Mouse (Mus musculus) lung, embryonic 14.5 days (tissue): Measurements from ENCODE around the gene Sox30. TPM values are rescaled to one million over a fixed set of nuclear protein-coding genes. Genes with fewer than 3 reads are reported as not detected.

Source experiments
- ATAC-seq: fragments of 200-750 bp; cut with Nextera tagmentation; 2 replicates; pipeline ENCODE4 v1.8.0; 2017; ENCODE audit warnings: mild to moderate bottlenecking, moderate TSS enrichment, moderate library complexity; ENCODE audit not compliant: insufficient read depth
- DNase-seq: peaks from one replicate; pipeline ENCODE4 v3.0.0-alpha.2; 2015
- H3K27ac ChIP-seq: fragments of 300-500 bp; sonication (generic); 2 replicates; pipeline ENCODE4 v1.5.1; 2014; ENCODE audit warnings: low read depth, mild to moderate bottlenecking, moderate library complexity
- H3K27me3 ChIP-seq: fragments of 300-500 bp; sonication (generic); 2 replicates; pipeline ENCODE4 v1.6.1; 2014; ENCODE audit warnings: low read length, control low read depth; ENCODE audit not compliant: insufficient read depth
- H3K36me3 ChIP-seq: fragments of 300-500 bp; sonication (generic); 2 replicates; pipeline ENCODE4 v1.6.1; 2014; ENCODE audit warnings: control low read depth; ENCODE audit not compliant: insufficient read depth
- H3K4me1 ChIP-seq: fragments of 300-500 bp; sonication (generic); 2 replicates; pipeline ENCODE4 v1.6.1; 2014; ENCODE audit warnings: antibody characterized with exemption, control low read depth; ENCODE audit not compliant: insufficient read depth
- H3K4me2 ChIP-seq: fragments of 300-500 bp; sonication (generic); 2 replicates; pipeline ENCODE4 v1.6.1; 2014; ENCODE audit warnings: mild to moderate bottlenecking
- H3K4me3 ChIP-seq: fragments of 300-500 bp; sonication (generic); 2 replicates; pipeline ENCODE4 v1.5.1; 2014; ENCODE audit warnings: low read depth, low read length
- H3K9ac ChIP-seq: fragments of 300-500 bp; sonication (generic); 2 replicates; pipeline ENCODE4 v1.6.1; 2014
- H3K9me3 ChIP-seq: fragments of 300-500 bp; sonication (generic); 2 replicates; pipeline ENCODE4 v1.6.1; 2016; ENCODE audit warnings: low read depth, low read length, control low read depth
- CTCF ChIP-seq: IDR thresholded peaks from 2 replicates; pipeline ENCODE4 v1.5.1; 2016; ENCODE audit warnings: antibody characterized with exemption, low read depth
- WGBS: fragments of 180-500 bp; shearing (Covaris S2); extraction: QIAGEN DNeasy Blood & Tissue Kit; methylation state at CpG from one replicate; pipeline ENCODE4 v1.1.7; 2014; 5-methylcytosine and 5-hydroxymethylcytosine counted together
- polyA plus RNA-seq: library from polyadenylated mRNA; unstranded; fragments of >200 nt; fragmentation: Nextera tagmentation; extraction: Ambion mirVana; gene quantifications from 2 replicates; pipeline ENCODE4 v1.2.1, GENCODE M21; 2014

Gene Sox30
- polyA plus RNA-seq, 1 experiment from 2014 or later: 0.09 TPM

GRCm38 (mm10) chr11:46030026-46030425, 49.9 kb downstream of the Sox30 start:
- Histone ChIP-seq H3K36me3 (no peaks in the 10 kb centered on the region), H3K4me1 (0 out of 2 replicates have a peak, but pooled peaks cover 2% of the 10 kb centered on the region), H3K9ac (no peak overlapping the region), H3K4me2 (no peak overlapping the region), H3K4me3 (no peak overlapping the region), H3K27me3 (no peaks in the 10 kb centered on the region), H3K9me3 (no peaks in the 10 kb centered on the region), H3K27ac (no peak overlapping the region)
- DNase-seq (no peak), ATAC-seq (no peak)
- no peak for TF ChIP-seq CTCF
- WGBS: 73% methylated on average over 2 of the region's 2 CpGs

- no peaks in the 10 kb centered on the region for H3K9me3 ChIP-seq
- H3K4me3 ChIP-seq: no peak overlapping the region
- H3K4me2 ChIP-seq: no peak overlapping the region
- no peak for DNase-seq
- no peak overlapping the region for H3K27ac ChIP-seq
- WGBS: 49% methylated on average over 3 of the region's 3 CpGs
- ATAC-seq: no peak
- no peaks in the 10 kb centered on the region for H3K4me1 ChIP-seq
- H3K36me3 ChIP-seq: no peaks in the 10 kb centered on the region
- H3K27me3 ChIP-seq: no peaks in the 10 kb centered on the region
- H3K9ac ChIP-seq: no peak overlapping the region
- peak; percentile 23; the same call in 1 of the 2 replicates for TF ChIP-seq CTCF
These were observed 51.4 kb downstream of the Sox30 start for GRCm38 (mm10) chr11:46031470-46031869.

- no peak for ATAC-seq
- Histone ChIP-seq H3K4me3 (no peak overlapping the region), H3K36me3 (no peaks in the 10 kb centered on the region), H3K4me2 (no peak overlapping the region), H3K27ac (no peak overlapping the region), H3K9me3 (no peaks in the 10 kb centered on the region), H3K27me3 (no peaks in the 10 kb centered on the region), H3K9ac (no peak overlapping the region), H3K4me1 (no peaks in the 10 kb centered on the region)
- 85% methylated on average over 7 of the region's 7 CpGs for WGBS
- no peak for TF ChIP-seq CTCF
- no peak for DNase-seq
These were observed 52.8 kb downstream of the Sox30 start for GRCm38 (mm10) chr11:46032956-46033355.

GRCm38 (mm10) chr11:46036374-46036773, 56.3 kb downstream of the Sox30 start:
- WGBS: 92% methylated on average over 10 of the region's 10 CpGs

GRCm38 (mm10) chr11:46038901-46039300, 58.8 kb downstream of the Sox30 start:
- ATAC-seq: no peak
- Histone ChIP-seq H3K4me3 (no peak overlapping the region), H3K9ac (no peak overlapping the region), H3K27me3 (no peaks in the 10 kb centered on the region), H3K27ac (no peak overlapping the region), H3K4me2 (peak overlapping the region; percentile 25; the same call in 1 of the 2 replicates), H3K36me3 (no peaks in the 10 kb centered on the region), H3K4me1 (no peaks in the 10 kb centered on the region; the same call in 1 of the 2 replicates), H3K9me3 (no peaks in the 10 kb centered on the region)
- no peak for DNase-seq
- TF ChIP-seq CTCF: no peak
- WGBS: 62% methylated on average over 15 of the region's 15 CpGs

More at GRCm38 (mm10) chr11:46036374-46036773, 56.3 kb downstream of the Sox30 start:
- Histone ChIP-seq H3K4me3 (no peak overlapping the region), H3K9ac (no peak overlapping the region), H3K36me3 (no peaks in the 10 kb centered on the region), H3K27ac (no peak overlapping the region), H3K4me1 (no peaks in the 10 kb centered on the region; the same call in 1 of the 2 replicates), H3K4me2 (no peak overlapping the region), H3K9me3 (no peaks in the 10 kb centered on the region), H3K27me3 (no peaks in the 10 kb centered on the region)
- ATAC-seq: no peak
- TF ChIP-seq CTCF: no peak
- DNase-seq: no peak

- Histone ChIP-seq H3K36me3 (no peaks in the 10 kb centered on the region), H3K27me3 (no peaks in the 10 kb centered on the region), H3K4me3 (no peak overlapping the region), H3K9me3 (no peaks in the 10 kb centered on the region), H3K27ac (no peak overlapping the region), H3K4me1 (no peaks in the 10 kb centered on the region; the same call in 1 of the 2 replicates), H3K9ac (no peak overlapping the region), H3K4me2 (peak overlapping the region; percentile 25; the same call in 1 of the 2 replicates)
- 59% methylated on average over 11 of the region's 11 CpGs for WGBS
- no peak for TF ChIP-seq CTCF
- DNase-seq: peak; percentile 39
- peak; percentile 44; the same call in 1 of the 2 replicates for ATAC-seq
These were observed 59.2 kb downstream of the Sox30 start for GRCm38 (mm10) chr11:46039335-46039734.

GRCm38 (mm10) chr11:46040841-46041556, 60.9 kb downstream of the Sox30 start:
- no peaks in the 10 kb centered on the region for H3K9me3 ChIP-seq
- no peak overlapping the region for H3K4me2 ChIP-seq
- no peaks in the 10 kb centered on the region for H3K36me3 ChIP-seq
- H3K4me3 ChIP-seq: no peak overlapping the region
- 67% methylated on average over 9 of the region's 9 CpGs for WGBS
- peak overlapping the region; percentile 76; the same call in 1 of the 2 replicates for H3K27ac ChIP-seq
- no peaks in the 10 kb centered on the region; the same call in 1 of the 2 replicates for H3K4me1 ChIP-seq
- no peak for TF ChIP-seq CTCF
- ATAC-seq: no peak
- peak; percentile 59 for DNase-seq
- no peaks in the 10 kb centered on the region for H3K27me3 ChIP-seq
- no peak overlapping the region for H3K9ac ChIP-seq
